Mouse (Mus musculus) urinary bladder, adult 2 months (tissue): ENCODE data around the gene Gm37240. TPM values are rescaled to one million over a fixed set of nuclear protein-coding genes. Genes with fewer than 3 reads are reported as not detected.

Experiments used
- DNase-seq: peaks from one replicate; pipeline ENCODE4 v3.0.0; 2022; ENCODE audit warnings: low spot score
- polyA plus RNA-seq: library from polyadenylated mRNA; depleted of rRNA; stranded (reverse); fragments of >200 nt; gene quantifications from 2 replicates; pipeline ENCODE4 v1.2.3, GENCODE M21; 2012

Gene Gm37240
- polyA plus RNA-seq, 1 experiment, result 1.5 TPM

DNA sequence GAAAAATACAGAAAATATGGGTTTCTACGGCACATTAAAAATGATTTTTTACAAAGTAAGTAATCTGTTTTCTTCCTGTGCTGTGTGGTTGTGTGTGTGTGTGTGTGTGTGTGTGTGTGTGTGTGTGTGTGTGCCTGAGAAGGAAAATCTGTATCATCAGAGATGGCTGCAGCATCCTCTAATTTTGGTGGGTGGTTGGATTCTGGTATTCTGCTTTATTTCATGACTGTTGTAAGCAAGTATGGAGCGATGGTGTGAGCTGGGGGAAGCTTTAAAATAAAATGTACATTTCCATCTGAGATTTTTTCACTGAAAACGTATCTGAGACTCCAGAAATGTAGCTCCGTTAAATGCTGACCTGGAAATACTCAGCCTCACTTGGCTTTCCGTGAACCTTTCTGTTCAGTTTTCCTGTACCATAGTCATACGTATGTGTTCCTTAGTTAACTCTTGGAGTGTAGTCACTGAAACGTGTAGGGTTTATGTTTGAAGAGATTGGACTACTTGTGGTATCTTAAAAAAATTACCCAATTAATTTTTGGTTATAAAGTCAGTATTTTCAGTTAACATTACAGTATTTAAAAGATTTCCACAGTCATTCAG is 934.6 kb downstream of the Gm37240 start:
- no peak for DNase-seq

DNA sequence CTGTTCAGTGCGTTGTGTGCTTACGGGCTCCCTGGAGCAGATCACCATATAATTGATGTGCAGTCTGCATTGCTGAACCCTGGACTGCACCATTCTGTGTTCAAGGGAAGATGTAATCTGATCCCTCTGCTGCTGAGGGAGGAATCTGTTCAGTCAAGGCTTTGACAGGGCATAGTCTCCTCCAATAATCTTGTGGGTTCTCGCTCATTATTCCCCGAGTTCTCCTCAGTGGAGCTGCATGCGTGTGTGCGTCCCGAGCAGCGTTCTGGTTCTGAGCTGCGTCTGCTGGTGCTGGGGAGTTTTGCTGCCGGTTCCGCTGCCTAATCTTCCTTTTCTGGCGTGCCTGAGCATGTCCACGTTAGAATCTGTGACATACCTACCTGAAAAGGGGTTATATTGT is 935.2 kb downstream of the Gm37240 start:
- peak; percentile 28 for DNase-seq

DNA sequence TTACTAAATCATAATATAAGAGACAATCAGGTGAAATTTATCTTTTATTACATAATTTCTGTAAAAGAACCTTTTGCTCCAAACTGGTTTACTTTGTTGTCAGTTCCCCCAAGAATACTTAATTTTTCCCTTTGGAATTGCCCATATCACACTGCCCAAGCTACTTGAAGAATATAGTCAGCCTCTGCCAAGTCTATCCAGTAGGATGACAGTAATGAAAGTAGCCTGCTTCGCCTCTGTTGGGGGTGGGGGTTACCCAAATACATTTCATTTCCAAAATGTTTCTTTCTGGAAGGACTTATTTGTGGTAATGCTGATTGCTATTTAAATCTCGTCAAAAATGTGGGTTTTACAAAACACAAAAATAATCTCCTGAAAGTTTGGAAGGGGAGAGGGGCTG is 935.6 kb downstream of the Gm37240 start:
- no peak for DNase-seq

DNA sequence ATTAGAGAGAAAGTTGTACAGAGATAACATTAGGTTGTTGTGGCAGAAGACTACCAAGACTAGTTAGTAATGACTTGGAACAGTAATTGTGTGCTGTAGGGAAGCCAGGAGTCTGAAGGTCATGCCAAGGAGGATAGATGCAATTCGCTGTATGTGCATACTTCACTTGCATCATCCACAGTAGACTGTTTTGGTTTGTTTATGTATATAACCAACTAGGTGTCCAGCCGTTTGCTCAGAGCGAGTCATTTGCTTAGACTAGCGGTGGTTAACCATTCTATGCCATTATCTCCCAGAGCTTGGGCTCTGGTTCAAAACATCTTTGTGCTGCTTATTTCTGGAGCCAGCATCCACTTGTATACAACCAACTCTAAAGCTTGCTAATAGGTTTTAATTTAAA is 937.9 kb downstream of the Gm37240 start:
- no peak for DNase-seq

DNA sequence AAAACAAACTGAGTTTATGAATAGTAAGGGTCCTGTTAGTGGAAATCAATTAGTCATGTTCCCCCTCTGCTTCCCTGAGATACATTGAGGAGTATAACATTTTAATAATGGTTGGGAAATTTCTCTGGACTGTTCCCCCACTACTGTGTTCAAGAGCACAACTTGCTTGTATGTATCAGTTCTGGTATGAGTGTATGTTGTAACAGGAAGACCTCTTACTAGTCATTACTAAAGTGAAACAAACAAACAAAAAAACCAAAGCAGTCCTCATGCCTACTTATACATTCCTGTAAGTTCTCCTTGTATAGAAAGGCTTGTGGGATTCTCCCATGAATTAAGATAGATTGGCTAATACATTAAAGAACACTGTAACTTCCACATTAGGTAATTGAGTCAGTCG is 940.9 kb downstream of the Gm37240 start:
- no peak for DNase-seq

DNA sequence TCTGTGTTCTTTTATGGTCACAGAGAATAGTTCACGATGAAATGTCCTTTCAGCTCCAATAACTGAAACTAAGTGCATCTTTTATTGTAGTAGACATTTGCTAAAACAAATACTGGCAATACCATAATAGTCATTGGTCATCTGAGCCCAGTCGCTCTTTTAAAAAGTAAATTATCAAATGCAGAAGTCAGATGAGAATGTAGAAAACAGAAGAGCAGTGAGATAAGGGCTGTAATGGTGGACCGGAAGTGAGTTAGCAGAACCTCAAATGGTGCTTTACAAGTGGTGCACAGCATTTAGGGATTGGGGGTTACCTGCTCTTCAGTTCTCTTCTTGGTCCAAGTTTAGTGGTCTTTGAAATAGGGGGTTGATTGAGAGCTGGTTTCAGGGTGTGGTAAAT is 942.4 kb downstream of the Gm37240 start:
- DNase-seq, result no peak

DNA sequence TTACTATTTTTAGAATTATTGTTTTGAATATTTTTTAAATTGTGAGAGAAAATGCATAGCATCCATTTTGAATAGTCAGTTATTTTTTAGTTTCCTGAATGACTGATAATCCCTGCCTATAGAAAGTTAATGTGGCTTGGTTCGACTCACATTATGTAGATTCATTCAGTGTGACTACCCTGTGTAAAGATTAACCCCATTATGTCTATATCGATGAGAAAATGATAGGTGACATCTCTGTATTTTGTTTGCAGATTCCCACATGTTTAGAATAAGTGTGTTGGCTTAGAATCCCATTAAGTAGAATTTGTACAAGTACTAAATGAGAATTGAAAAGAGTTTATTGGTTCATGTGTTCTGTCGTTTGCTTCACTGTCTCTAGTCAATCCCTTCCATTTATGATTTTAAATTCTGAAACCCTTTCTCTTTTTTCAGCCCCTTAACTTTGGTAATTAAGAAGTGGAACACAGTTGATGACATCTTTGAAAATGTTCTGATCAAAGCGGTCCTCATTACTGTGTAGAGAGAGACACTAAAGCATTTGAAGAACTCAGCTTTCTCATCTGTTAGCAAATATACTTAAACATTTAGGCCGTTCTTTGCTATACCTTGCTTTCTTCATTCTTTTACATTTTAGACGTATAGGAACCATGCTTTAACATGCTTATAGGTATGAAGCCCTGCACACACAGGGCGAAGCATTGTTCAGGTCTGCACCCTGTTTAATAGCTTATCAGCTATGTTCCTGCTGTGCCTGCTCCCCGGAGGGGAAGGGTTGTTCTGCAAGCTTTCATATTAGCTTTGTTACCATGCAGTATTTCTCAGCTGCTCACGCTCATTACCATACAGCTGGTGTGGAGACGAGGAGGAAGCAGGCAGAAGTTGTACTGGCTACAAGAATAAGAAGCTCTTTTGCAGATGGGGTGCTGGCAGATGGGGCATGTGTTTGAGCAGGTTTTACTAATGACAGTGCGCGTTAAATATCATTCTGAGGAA is 949.7 kb downstream of the Gm37240 start:
- DNase-seq, result no peak

DNA sequence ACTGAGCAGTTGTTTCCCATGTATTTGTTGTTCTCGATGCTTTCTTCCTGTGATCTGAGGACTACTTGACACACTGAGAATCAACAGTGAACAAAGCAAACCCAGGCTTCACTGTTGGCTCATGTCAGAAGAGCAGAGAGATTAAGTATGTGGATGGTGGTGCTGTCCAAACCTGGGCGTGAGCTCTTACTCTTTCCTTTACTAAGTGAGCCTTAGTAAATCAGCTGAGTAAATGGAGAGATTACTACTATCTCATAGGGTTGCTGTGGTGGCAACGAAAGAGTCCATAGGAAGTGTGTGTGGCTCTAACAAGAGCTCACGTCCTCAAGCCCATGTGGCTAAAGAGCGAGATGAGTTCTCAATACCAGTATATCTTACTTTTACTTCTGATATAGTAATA is 950.4 kb downstream of the Gm37240 start:
- no peak for DNase-seq

- DNase-seq, result no peak
Observed at GRCm38 (mm10) chr3:84936252-84936651, 951.1 kb downstream of the Gm37240 start.

GRCm38 (mm10) chr3:84935729-84936128 is 951.6 kb downstream of the Gm37240 start:
- no peak for DNase-seq

GRCm38 (mm10) chr3:84930683-84931082 is 956.6 kb downstream of the Gm37240 start:
- DNase-seq, result no peak

DNA sequence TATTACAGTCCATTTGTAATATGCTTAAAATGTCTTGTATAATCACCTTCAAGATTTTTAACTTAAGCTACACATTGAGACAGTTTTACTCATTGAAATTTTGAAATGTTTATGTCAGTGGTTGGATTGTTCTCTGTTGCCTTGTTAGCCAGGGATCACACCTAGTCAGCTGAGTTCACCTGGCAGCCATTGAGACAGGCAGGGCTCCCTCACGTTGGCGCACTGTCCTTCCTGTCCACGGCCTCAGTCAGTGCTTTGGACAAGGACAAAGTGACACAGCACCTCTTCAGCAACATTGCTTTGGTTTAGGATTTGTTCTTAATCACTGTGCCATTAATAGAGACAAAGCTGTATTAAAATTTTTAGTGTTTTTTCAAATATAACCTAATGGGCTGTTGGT is 958.1 kb downstream of the Gm37240 start:
- no peak for DNase-seq

DNA sequence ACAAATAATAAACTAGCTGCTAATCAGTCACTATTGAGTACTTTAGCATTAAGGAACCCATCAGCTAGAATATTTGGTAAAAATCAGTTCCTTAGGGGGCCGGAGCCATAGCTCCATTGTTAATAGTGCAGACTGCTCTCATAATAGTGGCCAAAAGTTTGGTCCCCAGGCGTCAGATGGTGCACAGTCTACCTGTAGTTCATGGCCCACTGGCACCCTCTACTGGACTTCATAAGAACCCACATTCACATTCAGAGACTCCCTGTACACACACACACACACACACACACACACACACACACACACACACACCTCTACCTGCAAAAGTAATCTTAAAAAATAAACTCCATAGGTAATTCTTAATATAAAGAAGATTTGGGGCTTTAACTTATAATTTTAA is 959.4 kb downstream of the Gm37240 start:
- no peak for DNase-seq

- DNase-seq, result no peak
Observed at GRCm38 (mm10) chr3:84927168-84927794, 960.0 kb downstream of the Gm37240 start.

DNA sequence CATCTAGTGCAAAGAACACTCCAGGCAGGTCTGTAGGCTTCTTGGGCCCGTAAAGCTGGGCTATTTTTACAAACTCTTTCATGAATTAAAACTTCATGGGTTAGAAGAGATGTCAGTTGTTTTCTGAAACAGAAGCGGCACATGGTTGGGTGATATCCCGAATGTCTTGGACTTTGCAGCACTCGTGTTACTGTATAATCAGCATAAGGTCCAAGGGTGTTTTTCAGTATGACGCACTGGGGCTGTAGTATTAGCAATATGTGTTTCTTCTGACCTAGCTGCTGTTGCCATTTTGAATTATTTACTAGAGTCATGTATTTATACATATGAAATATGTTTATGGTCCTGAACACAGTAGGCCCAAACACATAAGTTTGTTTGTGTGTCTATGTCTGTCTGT is 961.2 kb downstream of the Gm37240 start:
- DNase-seq, result no peak

- no peak for DNase-seq
Observed at GRCm38 (mm10) chr3:84925229-84925628, 962.1 kb downstream of the Gm37240 start.

- no peak for DNase-seq
Observed at GRCm38 (mm10) chr3:84923670-84924069, 963.6 kb downstream of the Gm37240 start.

GRCm38 (mm10) chr3:84923256-84923655 is 964.1 kb downstream of the Gm37240 start:
- DNase-seq, result no peak

GRCm38 (mm10) chr3:84921704-84922420 is 965.5 kb downstream of the Gm37240 start:
- DNase-seq, result no peak

- DNase-seq, result no peak
Observed at GRCm38 (mm10) chr3:84917903-84918679, 969.2 kb downstream of the Gm37240 start.

GRCm38 (mm10) chr3:84914284-84914683 is 973.0 kb downstream of the Gm37240 start:
- DNase-seq, result no peak
